Mouse (Mus musculus) regulatory T cell (primary cell): Measurements from ENCODE around the gene Slc22a4.
"Not testable (repeated sequence)": the region's sequence is repeated elsewhere in the genome, so short reads cannot be mapped to it uniquely, and the experiment has no call there.

ENCODE experiments used
- in situ Hi-C: fragments of 300-600 bp; cut with MboI, MseI; formaldehyde crosslinking; loops from one replicate; pipeline ENCODE4 v1.15.1; 2025; ENCODE audit warnings: high pct_unique_total_duplicates

The Slc22a4 gene

GRCm38 (mm10) chr11:54057428-54057827 is 29.5 kb upstream of the Slc22a4 start:
- in situ Hi-C loops = loop anchor here (5.0 kb wide), 1 partner anchor 50 kb away; no protein-coding TSS in a partner anchor

GRCm38 (mm10) chr11:54056132-54056531 is 28.2 kb upstream of the Slc22a4 start:
- in situ Hi-C loops = loop anchor here (5.0 kb wide), 1 partner anchor 49 kb away; no protein-coding TSS in a partner anchor

- in situ Hi-C loops = no loop called here
These were observed 26.4 kb upstream of the Slc22a4 start for GRCm38 (mm10) chr11:54054257-54054656.

- in situ Hi-C loops = no loop called here
These were observed 25.2 kb upstream of the Slc22a4 start for GRCm38 (mm10) chr11:54053090-54053489.

- in situ Hi-C loops = no loop called here
These were observed 24.2 kb upstream of the Slc22a4 start for GRCm38 (mm10) chr11:54052128-54052527.

GRCm38 (mm10) chr11:54051161-54051560 is 23.3 kb upstream of the Slc22a4 start:
- in situ Hi-C loops = no loop called here

- in situ Hi-C loops = no loop called here
These were observed 22.3 kb upstream of the Slc22a4 start for GRCm38 (mm10) chr11:54050205-54050604.

GRCm38 (mm10) chr11:54040676-54041075 is 12.8 kb upstream of the Slc22a4 start:
- in situ Hi-C loops = no loop called here

- in situ Hi-C loops = not testable (repeated sequence)
These were observed 5.0 kb upstream of the Slc22a4 start for GRCm38 (mm10) chr11:54032872-54033271.

- in situ Hi-C loops = no loop called here
These were observed 1.1 kb upstream of the Slc22a4 start for GRCm38 (mm10) chr11:54028997-54029396.

GRCm38 (mm10) chr11:54027131-54028043 is 503 bp downstream of the Slc22a4 start:
- in situ Hi-C loops = no loop called here

- in situ Hi-C loops = no loop called here
These were observed 1.3 kb downstream of the Slc22a4 start for GRCm38 (mm10) chr11:54026491-54027041.

- in situ Hi-C loops = no loop called here
These were observed 6.3 kb downstream of the Slc22a4 start for GRCm38 (mm10) chr11:54021396-54022093.

GRCm38 (mm10) chr11:54018893-54019732 is 8.8 kb downstream of the Slc22a4 start:
- in situ Hi-C loops = no loop called here

GRCm38 (mm10) chr11:54017596-54017995 is 10.3 kb downstream of the Slc22a4 start:
- in situ Hi-C loops = no loop called here

GRCm38 (mm10) chr11:54016051-54016450 is 11.8 kb downstream of the Slc22a4 start:
- in situ Hi-C loops = no loop called here

- in situ Hi-C loops = no loop called here
These were observed 14.9 kb downstream of the Slc22a4 start for GRCm38 (mm10) chr11:54012961-54013360.

GRCm38 (mm10) chr11:54011255-54011654 is 16.6 kb downstream of the Slc22a4 start:
- in situ Hi-C loops = no loop called here

GRCm38 (mm10) chr11:54008416-54008920 is 19.4 kb downstream of the Slc22a4 start:
- in situ Hi-C loops = loop anchor here (5.0 kb wide), 1 partner anchor 49 kb away; no protein-coding TSS in a partner anchor

GRCm38 (mm10) chr11:54007717-54008116 is 20.2 kb downstream of the Slc22a4 start:
- in situ Hi-C loops = loop anchor here (5.0 kb wide), 1 partner anchor 50 kb away; no protein-coding TSS in a partner anchor

GRCm38 (mm10) chr11:54006901-54007300 is 21.0 kb downstream of the Slc22a4 start:
- in situ Hi-C loops = loop anchor here (5.0 kb wide), 1 partner anchor 50 kb away; no protein-coding TSS in a partner anchor
